Mouse (Mus musculus): ENCODE data around the gene Junb. TPM values are rescaled to one million over a fixed set of nuclear protein-coding genes. Genes with fewer than 3 reads are reported as not detected.

Gene Junb
- total RNA-seq, 2 experiments from 2014 or later = 43.2 to 133 TPM

DNA sequence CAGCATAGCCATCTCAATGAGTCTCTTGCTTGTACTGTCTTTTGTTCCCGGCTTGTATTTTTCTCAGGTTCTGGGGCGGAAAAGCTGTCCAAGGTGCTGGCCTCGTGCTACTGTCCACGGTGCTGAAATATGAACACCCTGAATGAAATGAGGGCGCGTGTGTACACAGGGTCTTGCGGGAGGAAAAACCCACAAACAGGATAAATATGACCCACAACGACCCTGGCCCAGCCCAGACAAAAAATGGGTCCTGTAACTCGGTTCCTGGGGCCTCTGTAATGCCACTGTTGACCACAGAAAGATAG, 31.3 kb downstream of the Junb start:
- no peak for DNase-seq (ENCODE audit: low spot score in 2 of 2)
- intact Hi-C loops (cut with DNase I) = no loop called here

GRCm38 (mm10) chr8:84946528-84947240, 31.8 kb downstream of the Junb start, which contains the start of gene Rtbdn:
TSS of gene Rtbdn (plus strand) at chr8:84946991.
- intact Hi-C loops (cut with DNase I) = loop anchor here (1.0 kb wide), 1 partner anchor 19 kb away; no protein-coding TSS in a partner anchor
- no peak for DNase-seq (ENCODE audit: low spot score in 2 of 2)

DNA sequence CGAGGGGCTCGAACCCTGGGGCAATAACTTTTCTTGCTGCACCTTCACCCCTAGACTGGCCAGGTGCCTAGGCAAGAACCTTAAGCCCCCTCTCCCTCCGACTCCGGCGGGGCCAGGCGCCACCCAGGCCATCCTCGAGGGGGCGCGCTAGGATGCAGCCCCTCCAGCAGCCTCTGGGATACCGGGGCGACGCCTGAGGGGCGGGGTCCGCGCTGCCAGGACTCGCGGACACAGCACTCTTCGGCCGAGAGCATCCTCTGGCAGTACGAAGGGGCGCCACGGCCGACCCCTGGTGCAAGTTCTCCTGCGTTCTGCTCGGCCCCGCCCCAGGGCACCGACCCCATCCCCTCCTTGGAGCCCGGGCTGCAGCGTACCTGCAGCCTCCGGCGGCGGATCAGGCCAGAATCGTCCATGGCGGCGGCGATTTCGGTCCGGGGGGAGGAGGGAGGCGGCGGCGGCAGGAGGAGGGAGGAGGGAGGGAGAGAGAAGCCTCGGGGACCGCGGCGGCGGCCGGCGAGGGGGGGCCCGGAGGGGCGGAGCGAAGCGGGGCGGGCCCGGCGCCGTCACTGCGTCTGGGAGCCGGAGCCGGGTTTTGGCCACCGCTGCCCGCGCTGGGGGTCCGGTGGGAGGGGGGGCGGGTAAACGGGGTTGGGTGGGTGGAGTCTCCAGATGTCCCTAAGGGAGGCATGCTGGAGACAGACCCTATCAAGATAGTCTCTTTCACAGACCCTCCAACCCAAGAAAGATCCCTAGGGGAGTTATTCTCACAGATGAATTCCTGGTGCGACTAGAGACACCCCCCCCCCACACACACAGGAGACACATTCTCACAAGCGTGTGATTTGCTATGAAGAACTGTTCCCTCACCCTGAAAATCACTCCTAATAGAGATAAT, 32.6 kb downstream of the Junb start:
- DNase-seq (ENCODE audit: low spot score in 2 of 2) = peak; percentile 40 to 62
- intact Hi-C loops (cut with DNase I) = loop anchor here (1.0 kb wide), 1 partner anchor 19 kb away; no protein-coding TSS in a partner anchor

- intact Hi-C loops (cut with DNase I) = no loop called here
- peak; percentile 83 to 90 for DNase-seq (ENCODE audit: low spot score in 2 of 2)
Measured at GRCm38 (mm10) chr8:84945235-84945632, 33.3 kb downstream of the Junb start.

DNA sequence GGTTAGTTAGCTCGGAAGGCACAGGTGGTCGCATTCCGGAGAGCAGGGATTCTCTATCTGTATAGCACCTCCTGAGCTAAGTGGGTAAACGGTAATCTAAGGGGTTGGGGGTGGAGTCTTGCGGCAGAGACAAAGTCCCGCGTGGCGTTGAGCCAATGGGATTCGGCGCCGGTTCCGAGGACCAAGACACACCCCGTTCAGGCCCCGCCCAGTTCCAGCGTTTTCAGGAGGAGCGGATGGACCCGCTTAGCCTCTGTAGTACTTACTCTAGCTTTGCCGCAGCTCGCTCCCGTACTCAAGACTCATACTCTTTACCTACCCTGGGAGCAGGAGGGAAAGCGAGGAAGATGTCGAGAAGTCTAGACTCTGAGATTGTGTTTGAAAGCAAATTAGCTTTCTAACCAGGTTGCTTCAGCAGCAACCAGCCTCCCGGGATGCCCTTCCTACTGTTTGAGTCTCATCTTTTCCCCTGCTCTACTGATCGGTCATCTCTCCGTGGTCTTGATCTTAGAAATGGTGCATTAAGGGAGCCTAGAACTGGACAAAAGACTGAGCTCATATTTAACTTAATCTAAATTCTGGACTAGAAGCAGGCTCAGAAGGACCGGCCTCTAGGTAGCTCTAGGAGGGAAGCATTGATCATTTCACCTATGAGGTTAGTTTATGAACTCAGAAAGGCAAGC, 33.9 kb downstream of the Junb start:
- intact Hi-C loops (cut with DNase I) = no loop called here
- DNase-seq (ENCODE audit: low spot score in 2 of 2) = peak; percentile 69 to 78

- DNase-seq (ENCODE audit: low spot score in 2 of 2) = no peak
- intact Hi-C loops (cut with DNase I) = no loop called here
Measured at GRCm38 (mm10) chr8:84943699-84944098, 34.8 kb downstream of the Junb start.

DNA sequence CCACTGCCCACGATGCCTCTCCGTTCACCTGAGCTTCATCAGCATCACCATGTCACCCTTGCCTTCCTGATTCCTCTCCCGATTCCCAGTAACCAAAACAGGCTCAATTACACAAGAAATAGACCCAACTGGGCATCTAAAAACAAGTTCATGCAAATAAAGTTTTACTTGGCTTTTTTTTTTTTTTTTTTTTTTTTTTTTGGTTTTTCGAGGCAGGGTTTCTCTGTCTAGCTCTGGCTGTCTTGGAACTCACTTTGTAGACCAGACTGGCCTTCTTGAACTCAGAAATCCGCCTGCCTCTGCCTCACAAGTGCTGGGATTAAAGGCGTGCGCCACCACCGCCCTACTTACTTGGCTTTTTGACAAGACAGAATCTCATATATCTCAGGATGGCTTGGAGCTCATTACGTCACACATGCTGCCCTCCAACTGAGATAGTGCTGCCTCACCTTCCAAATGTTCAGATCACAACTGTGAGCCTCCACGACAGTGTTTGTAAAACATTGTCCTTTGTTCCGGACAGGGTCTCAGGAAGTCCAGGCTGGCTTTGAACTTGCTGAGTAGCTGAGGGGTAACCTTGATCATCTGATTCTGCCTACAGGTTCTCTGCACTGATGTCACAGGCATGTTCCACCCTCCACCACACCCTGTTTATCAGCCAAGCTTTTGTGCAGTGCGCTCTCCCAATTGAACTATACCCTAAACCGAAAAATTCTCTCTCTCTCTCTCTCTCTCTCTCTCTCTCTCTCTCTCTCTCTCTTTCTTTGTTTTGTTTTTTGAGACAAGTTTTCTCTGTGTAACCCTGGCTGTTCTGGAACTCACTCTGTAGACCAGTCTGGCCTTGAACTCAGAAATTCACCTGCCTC, 40.7 kb downstream of the Junb start:
- DNase-seq (ENCODE audit: low spot score in 2 of 2) = no peak
- intact Hi-C loops (cut with DNase I) = no loop called here

DNA sequence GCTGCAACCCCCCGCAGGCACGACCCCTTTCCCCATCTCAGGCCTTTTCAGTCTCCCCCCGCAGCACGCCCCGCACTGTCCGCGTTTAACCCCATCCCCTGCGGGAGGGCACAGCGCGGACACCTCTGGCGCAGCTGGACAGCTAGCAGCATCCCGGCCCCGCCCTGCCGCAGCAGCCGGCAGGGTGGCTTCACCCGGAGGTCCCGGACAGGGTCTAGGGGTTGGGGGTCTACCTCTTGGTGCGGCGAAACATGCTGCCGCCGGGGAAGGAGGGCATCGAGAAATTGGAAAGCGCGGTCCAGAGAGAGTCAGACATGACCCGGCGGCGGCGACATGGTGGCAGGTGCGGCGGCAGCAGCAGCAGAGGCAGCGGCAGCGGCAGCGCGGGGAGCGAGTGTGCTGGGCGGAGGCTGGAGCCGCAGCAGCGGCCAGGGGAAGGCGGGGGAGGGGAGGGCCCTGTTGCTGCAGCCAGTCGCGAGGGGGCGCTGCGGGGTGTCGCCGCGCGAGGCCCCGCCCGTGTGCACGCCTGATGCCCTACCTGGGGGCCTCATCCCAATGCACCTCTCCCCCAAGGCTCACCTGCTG, 41.5 kb downstream of the Junb start, which contains the start of gene Mast1:
Mast1 (minus strand) TSS at position 398 of the 585 bp plus-strand sequence.
- intact Hi-C loops (cut with DNase I) = no loop called here
- peak; percentile 68 to 82 for DNase-seq (ENCODE audit: low spot score in 2 of 2)

DNA sequence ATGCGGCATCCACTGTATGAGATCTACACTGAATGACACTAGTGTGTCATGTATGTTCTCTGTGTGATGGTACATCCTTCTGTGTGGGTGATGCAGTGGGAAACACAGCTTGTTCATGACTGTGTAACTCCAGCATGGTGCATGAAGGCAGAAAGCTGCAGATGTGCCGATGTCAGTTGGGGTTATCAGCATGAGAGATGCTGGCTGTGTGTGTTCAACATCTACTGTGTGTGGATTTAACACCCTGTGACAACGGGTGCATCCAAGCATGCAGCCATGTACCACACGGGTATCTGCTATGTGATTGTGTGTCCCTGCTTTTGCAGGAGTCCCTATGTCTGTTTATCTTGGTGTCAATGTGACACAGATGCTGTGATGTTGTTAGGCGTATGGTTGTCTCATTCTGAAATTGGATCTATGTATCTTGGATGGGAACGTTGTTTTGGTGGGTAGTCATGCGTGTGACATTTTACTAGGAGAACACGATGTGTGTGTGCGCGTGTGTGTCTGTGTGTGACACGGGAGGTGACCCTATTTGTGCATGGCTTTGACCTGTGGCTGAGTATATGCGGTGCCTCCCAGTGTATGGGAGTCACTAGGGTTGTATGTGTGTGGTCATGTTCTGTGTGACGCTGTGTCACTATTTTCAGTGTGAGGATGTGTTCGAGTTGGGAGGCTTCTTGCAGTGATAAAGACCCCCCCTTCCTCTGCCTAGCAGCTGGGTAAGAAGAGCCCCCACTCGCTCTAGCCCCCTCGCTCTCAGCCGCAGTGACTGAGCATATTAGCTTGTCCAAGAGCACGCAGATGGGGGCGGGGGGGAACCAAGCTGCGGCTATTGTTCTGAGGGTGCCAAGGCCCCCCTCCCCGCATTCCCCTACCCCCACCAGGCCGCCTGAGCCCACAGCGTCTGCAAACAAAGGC, 42.2 kb downstream of the Junb start:
- no peak for DNase-seq (ENCODE audit: low spot score in 2 of 2)
- intact Hi-C loops (cut with DNase I) = no loop called here

GRCm38 (mm10) chr8:84935489-84935888, 43.0 kb downstream of the Junb start:
- no peak for DNase-seq (ENCODE audit: low spot score in 2 of 2)
- intact Hi-C loops (cut with DNase I) = no loop called here

DNA sequence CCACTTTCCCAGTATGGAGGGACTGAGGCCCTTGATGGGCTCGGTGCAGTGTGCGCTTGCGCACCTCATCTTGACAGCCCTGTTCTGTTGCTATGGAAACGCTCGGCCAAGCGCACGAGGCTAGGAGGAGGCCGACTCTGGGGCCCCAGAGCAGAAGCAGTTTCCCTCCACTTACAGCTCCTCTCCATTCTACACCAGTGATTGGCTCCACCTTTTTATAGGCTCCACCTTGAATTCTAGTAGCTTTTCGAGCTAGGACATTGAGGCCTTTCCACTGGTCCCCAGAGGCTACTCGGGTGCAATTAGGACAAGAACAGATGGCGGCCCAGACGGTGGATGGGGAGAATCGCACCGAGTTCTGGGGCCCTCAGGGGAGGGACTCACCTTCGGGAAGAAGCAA, 43.7 kb downstream of the Junb start:
- intact Hi-C loops (cut with DNase I) = no loop called here
- peak; percentile 43 to 55 for DNase-seq (ENCODE audit: low spot score in 2 of 2)

DNA sequence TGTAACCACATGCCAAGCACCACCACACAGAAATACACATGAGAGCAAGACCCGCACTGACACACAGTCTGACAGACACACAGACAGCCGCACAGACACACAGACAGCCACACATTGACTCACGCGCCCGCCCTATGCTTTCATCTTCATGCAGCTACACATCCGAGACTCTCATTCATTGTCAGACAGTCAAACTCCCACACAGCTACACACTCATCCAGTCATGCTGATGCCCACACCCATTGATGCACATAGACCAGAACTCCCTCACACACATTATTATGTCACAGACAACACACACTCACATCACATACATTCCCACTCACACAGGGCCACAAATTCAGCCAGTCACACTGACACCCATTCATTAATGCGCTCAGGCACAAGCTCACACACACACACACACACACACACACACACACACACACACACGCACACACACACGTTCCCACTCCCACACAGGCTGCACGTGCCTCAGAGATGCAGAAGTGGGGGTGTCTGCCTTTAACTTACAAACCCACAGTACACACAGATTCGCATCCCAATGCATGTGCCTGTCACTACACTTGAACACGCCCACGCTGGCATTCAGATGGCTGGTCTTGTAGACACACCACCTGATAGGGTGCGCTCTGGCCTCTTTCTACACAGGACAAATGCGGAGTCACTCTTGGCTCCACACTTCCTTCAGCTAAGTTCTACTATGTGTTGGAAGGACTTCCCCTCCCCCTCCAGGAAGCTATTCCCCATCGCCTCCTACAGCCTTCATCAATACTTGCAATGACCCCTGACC, 44.6 kb downstream of the Junb start:
- intact Hi-C loops (cut with DNase I) = no loop called here
- DNase-seq (ENCODE audit: low spot score in 2 of 2) = peak; percentile 39 to 41

DNA sequence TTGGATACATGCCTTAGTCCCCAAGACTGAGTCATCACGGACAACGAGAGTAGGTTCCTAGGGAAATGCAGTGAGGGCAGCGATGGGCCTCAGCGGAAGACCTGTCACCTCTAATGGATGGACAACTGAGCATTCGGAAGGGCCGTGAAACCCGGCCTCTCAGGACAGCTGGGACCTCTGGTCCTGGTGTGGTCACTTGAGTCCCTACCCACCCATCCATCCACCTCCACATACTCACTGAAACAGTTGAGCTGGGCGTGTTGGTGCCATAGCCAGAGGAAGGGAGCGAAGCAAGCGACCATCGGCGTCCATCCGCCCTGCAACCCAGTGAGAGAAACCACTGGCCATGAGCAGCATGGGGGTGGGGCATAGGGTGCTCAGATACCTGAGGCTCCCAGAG, 47.9 kb downstream of the Junb start:
- intact Hi-C loops (cut with DNase I) = no loop called here
- DNase-seq (ENCODE audit: low spot score in 2 of 2) = no peak

GRCm38 (mm10) chr8:84928456-84929306, 49.8 kb downstream of the Junb start:
- peak; percentile 60 to 68 for DNase-seq (ENCODE audit: low spot score in 2 of 2)
- intact Hi-C loops (cut with DNase I) = no loop called here

DNA sequence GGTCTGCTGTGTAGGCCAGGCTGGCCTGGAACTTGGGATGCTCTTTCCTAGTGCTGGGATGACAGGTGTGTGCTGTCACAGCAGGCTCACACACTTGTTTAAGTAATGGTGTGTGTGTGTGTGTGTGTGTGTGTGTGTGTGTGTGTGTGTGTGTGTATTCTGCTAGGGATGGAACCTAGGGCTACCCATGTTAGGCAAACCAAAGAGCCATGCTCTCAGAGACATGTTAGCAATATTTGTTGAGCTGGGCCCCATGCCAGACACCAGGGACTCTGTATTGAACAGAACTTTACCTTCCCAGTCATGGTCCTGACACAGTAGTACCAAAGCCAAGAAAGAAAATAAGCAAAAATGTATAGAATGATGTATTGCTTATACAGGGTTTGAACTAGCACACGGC, 51.0 kb downstream of the Junb start:
- intact Hi-C loops (cut with DNase I) = no loop called here
- DNase-seq (ENCODE audit: low spot score in 2 of 2) = no peak

- intact Hi-C loops (cut with DNase I) = no loop called here
- no peak for DNase-seq (ENCODE audit: low spot score in 2 of 2)
Measured at GRCm38 (mm10) chr8:84925557-84925956, 53.0 kb downstream of the Junb start.
